Mouse (Mus musculus): Measurements from ENCODE around the gene Synpo2.

DNA sequence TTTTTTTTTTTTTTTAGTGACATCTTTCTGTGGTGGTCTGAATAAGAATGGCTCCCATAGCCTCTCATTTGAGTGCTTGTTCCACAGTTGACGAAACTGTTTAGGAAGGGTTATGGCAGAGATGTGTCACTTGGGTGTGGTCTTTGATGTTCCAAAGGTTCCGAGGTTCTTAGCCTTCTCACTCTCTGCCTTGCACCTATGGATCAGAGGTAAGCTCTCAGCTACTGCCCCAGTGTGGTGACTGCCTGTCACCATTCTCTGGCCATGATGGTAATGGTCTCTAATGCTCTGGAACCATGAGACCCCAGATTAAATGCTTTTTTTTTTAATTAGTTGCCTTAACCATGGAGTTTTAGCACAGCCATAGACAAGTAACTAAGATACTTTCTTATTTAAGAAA, 134.2 kb downstream of the Synpo2 start:
- no peak for TF ChIP-seq CTCF (IDR thresholded peaks at IDR 0.05)
- TF ChIP-seq EP300 (IDR thresholded peaks at IDR 0.05): no peak

Data from lung, postnatal 0 days (tissue).